Mouse (Mus musculus) monocyte, adult 2 months (primary cell): ENCODE results near the gene Tulp2.
"Not testable (repeated sequence)": the region's sequence is repeated elsewhere in the genome, so short reads cannot be mapped to it uniquely, and the experiment has no call there.

Experiments used
- DNase-seq, 2 experiments: peaks; one replicate each; pipeline ENCODE4 v3.0.0; 2022; ENCODE audit warnings: low spot score in 2 of 2, low read depth in 1 of 2

Tulp2 gene

GRCm38 (mm10) chr7:45520605-45521004 lies 38.9 kb downstream of the Tulp2 start:
- DNase-seq, result no peak

- DNase-seq, result peak; percentile 55 to 78
Observed at GRCm38 (mm10) chr7:45521728-45522184, 40.1 kb downstream of the Tulp2 start.

DNA sequence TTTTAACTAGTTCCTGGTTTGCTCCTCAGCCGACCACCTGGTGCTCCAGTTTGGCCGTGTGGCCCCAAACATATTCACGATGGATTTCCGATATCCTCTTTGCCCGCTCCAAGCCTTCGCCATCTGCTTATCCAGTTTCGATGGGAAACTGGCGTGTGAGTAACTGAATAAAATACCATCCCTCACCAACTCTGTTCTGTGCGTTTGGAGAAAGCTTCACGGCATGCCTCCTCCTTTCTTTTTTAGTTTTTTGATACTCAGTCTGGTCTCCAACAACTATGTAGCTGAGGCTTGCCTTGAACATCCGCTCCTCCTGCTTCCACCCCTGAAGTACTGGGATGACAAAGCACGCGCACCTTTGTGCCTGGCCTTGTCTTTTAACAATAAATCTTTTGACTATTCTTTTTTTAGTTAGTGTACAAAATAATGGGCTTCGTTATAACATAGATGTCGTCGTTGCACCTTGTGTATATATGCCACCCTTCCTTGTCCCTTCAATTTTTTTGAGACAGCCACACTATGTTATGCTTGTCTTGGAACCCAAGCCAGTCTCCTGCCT lies 40.6 kb downstream of the Tulp2 start:
- no peak for DNase-seq

DNA sequence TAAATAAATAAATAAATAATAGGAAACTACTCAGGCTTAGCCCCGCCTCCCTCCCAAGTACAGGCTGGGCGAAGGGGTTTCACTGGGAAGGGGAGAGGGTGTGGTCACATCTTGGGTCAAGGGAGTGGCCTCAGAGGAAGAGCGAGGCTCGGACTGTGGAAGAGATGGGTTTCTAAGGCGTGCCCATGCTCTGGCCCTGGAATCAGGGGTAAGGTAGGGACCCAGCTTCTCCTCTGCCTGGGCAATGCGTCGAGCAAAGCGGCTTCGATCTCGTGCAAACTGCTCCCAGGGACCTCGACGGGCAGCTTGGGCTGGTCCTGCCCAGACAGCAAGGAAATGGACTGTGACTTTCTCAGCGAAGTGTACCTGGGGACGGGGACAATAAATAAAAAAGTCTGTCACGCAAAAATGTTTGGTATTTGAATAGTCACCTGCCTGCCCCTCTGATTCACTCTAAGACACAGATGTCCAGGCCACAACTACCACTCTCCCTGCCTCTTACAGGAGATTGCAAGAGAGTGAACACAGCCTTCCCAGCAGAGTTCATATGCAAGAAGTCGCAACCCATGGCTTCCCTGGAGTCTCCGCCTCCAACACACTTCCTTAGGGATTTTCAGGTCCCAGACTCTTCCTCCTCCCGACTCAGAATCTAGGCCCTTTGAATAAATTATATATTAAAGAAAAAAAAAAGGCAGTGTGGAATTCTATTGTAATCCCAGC lies 41.4 kb downstream of the Tulp2 start:
- DNase-seq, result no peak

DNA sequence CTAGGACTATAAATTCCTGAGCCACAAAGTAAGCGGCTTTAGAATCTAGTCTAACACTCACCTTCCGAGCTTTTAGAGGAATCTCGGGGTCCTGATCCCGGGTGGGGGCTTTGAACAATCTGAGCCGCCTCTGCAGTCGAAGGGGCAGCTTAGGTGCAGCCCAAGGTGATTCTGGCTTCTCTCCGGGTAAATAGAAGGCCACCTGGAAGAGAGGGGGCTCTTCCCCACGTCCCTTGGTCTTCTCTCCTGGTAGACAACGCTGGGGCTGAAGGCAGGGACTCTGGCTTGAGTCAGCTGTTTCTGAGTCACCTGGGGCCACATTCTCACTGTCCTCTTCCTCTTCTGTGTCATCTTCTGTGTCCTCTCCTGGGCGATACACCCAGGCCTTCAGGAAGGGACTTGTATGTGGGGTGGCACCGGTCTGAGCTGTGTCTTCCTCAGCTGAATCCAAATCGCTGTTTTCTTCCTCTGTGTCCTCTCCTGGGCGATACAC lies 42.0 kb downstream of the Tulp2 start:
- DNase-seq, result no peak

DNA sequence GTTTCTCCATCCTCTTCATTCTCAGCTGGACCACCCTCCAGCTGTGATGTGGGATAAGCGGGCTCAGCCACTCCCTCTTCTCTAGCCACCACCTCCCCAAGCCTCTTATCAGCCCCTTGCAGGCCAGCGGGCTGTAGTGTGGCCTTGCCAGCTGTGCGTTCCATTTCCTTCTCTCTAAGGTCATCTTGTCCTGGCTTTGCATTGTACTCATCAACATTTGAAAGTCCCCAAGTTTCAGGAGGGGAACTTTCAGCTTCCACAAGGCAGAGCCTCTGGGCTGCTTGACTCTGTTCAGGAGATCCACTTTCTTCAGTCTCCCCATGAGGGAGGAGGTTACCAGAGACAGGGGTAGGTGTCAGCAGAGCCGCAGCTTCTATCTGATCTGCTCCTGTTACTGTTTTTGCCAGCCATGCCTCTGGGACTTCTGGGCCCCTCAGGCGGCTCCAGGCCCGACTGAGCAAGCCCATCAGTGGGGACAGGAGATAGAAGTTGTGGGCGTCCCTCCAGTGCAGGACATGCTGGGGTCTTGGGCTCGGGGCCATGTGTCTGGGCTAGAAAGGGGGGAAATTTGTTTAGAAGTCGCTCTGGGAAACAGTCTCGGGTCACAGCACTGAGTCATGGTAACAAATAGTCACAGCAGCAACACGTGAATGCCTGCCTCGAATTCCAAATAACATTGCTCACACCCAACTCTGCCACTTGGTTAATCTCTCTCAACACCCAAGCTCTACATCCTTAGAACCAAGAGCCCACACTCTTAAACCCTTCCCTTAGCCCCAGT lies 43.4 kb downstream of the Tulp2 start:
- DNase-seq, result no peak

GRCm38 (mm10) chr7:45525809-45526473 lies 44.3 kb downstream of the Tulp2 start, which contains the start of the genes Ppp1r15a and Plekha4:
TSS of gene Ppp1r15a (minus strand) at chr7:45526268.
TSS of gene Plekha4 (plus strand) at chr7:45526330.
- DNase-seq, result peak; percentile 94 to 99

- DNase-seq, result no peak
Observed at GRCm38 (mm10) chr7:45526474-45527120, 44.9 kb downstream of the Tulp2 start.

DNA sequence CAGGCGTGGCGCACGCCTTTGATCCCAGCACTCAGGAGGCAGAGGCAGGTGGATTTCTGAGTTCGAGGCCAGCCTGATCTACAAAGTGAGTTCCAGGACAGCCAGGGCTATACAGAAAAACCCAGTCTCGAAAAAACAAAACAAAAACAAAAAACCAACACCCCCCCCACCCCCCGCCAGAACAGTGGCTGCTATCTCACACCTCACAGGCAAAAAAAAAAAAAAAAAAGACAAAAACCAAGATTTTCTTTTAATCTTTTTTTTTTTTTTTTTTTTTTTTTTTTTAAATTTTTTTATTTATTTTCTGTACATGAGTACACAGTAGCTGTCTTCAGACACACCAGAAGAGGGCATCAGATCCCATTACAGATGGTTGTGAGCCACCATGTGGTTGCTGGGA lies 45.5 kb downstream of the Tulp2 start:
- DNase-seq, result not testable (repeated sequence)

DNA sequence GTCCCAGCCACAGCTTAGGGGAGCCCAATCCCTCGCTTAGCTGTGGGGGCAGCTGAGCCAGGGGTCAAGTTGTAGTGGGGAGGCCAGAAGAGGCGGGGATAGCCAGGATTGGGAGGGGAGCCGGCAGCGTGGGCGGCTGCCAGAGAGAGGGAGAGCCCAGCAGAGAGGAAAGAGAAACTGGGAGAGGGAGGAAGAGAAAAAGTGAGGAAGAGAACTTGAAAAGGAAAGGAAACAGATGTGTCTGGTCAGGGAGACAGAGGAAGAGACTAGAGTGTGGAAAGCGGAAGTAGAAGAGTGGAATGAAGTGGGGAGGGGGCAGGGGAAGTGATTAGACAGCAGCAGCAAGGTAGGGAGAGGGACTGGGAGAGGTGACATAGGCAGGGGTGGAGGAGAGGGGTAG lies 47.8 kb downstream of the Tulp2 start:
- no peak for DNase-seq

DNA sequence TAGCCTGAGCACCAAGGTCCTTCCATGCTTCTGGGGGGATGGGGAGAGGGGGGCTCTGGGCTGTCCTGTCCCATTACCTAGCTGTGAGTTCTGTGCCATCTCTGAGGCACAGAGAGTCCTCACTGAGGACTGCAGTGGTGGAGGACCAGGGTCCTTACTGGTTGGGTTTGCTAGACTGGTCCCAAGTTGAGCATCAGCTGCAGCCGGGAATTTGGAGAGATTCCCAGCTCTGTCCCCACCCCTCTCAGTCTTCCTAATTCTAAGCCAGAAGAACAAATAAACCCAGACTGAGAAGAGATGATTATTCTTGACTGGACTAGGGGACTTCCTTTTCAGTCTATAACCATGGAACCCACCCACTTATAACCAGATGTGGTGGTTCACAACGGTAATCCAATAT lies 49.0 kb downstream of the Tulp2 start:
- DNase-seq, result no peak

GRCm38 (mm10) chr7:45535676-45536075 lies 54.0 kb downstream of the Tulp2 start:
- DNase-seq, result no peak

DNA sequence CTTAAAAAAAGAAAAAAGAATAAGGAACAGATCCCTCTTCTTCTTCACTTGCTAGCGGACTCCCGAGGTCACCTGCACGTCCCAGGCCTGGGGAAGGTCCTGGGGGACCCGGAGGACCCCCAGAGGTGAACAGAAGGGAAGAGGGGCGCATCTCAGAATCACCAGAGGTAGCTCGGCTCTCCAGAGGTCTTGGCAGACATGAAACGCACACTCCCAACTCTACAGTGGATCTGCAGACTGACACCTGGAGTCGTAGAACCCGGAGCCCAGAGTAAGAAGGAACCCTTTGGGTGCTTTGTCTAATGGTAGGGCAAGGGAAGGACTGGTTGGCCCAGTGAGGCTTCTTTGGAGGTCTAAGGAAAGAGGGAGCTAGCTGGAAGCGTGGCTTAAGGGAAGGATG lies 55.9 kb downstream of the Tulp2 start:
- DNase-seq, result no peak

DNA sequence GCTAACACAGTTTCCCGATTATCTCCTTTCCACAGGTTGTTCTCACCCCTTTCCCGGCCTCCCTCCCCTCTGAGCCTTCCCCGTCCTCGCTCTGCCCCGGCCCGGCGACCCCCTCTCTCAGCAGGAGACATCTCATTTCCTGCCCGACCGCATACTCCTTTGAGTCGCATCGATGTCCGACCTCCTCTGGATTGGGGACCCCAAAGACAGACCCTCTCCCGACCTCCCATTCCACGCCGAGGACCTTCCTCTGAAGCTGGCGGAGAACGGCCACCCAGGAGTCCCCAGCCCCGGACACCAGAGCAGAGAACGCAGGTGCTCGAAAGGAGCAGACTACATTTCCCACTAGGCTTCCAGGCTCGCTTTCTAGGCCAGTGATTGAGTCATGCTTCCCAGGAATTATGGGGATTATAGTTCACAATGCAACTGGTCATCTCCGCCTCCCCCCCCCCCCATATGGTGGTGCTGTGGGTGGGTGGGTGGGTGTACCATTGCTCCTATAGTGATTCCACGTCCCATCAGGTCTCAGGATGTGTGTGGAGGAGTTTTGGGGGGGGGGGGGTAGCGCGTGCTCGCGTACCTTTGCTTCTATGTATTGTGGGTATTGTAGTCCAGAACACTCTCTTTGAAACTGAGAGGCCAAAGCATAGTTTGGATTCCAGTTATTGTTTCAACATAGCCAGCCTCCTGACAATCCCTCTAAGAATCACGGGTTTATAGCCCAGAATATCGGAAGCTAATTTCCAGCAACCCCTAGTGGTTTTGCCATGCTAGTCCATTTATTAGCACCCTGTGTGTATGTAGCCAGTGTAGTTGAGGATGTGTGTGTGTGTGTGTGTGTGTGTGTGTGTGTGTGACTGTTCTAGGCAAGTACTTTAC lies 56.7 kb downstream of the Tulp2 start:
- DNase-seq, result no peak

DNA sequence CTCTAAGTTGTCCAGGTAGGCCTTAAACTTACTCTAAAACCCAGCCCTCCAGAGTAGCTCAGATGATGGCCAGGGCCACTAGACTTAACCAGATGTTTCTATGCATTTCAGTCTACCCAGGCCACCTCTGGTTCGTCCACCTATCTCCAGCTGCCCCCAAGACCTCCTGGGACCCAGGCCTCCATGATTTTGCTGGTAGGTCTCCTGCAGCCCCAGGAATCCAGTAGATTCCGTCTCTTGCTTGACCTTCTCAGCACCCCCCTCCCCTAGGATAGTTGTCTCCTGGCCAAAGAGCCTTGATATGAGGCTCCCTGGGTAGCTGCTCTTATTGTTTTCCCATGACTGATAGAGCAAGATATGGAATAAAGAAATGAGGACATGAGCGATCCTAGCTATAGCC lies 57.4 kb downstream of the Tulp2 start:
- DNase-seq, result no peak

DNA sequence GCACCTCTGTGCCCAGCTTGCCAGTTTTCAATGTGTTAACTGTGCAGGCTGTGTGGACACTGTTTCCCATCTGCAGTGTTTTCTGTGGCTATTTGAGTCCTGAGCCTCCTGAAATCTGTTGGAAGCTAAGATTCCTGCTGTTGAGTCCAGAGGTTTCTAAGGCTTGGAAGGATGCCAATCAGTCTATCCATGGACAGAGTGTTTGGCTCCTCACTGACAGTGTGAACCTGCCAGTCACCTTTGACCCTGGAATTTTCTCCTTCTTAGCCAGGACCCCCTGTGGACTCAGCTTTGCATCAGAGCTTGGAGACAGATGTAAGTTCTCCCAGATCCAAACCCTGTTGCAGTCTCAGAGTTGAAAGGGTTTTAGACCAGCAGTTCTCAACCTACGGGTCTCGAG lies 58.5 kb downstream of the Tulp2 start:
- no peak for DNase-seq

- DNase-seq, result no peak
Observed at GRCm38 (mm10) chr7:45544525-45544924, 62.8 kb downstream of the Tulp2 start.

DNA sequence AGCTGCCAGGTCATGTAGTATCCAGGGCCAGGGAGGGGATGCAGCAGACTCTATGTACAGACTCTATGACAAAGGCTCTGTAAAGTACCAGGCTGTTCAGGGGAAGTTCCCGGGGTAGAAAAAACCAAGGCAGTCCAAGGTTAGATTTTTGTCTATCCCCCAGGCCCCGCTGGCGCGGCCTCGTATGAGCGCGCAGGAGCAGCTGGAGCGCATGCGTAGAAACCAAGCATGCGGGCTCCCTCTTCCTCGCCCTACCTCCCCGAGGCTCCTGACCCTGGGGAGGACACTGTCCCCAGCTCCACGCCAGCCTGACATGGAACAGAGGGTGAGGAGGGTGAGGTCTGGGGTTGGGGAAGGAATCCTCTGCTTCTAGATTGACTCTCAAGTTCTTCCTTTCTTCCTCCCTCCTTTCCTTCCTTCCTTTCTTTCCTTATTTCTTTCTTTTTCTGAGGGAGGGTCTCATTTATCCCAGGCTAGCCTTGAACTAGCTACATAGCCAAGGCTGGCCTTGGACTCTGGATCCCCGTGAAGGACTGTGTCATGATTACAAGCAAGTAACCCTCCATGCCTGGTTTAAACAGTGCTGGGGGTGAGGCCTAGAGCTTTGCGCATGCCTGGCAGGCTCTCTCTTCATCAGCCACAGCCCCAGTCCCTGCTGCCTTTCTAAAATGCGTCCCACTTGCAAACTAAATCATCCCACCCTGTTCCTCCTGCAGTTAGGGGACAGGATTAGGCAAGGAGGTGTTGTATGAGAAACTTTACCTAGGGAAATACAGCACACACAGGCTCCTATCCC lies 68.2 kb downstream of the Tulp2 start:
- DNase-seq, result no peak
